Mouse (Mus musculus): Measurements from ENCODE around the gene Snx20. TPM values are rescaled to one million over a fixed set of nuclear protein-coding genes. Genes with fewer than 3 reads are reported as not detected.
A peak's percentile ranks its signal among the peaks of the same experiment; 100 is the strongest.

Snx20 gene
- polyA plus RNA-seq, 1 experiment from 2014 or later: 0.74 TPM

GRCm38 (mm10) chr8:88630225-88630624 is 5.7 kb downstream of the Snx20 start:
- Histone ChIP-seq H3K4me3 (ENCODE audit: low read depth, low read length) (no peak overlapping the region), H3K27me3 (ENCODE audit: control insufficient read depth, insufficient read depth, low read length) (peaks cover 8% of the 10 kb centered on the region), H3K36me3 (ENCODE audit: control insufficient read depth, insufficient read depth, low read length) (no peaks in the 10 kb centered on the region), H3K9me3 (ENCODE audit: control insufficient read depth, low read length) (no peaks in the 10 kb centered on the region), H3K9ac (ENCODE audit: low read length) (no peak overlapping the region), H3K4me1 (ENCODE audit: control insufficient read depth, insufficient read depth, low read length) (peaks cover 3% of the 10 kb centered on the region; the same call in 1 of the 2 replicates), H3K27ac (ENCODE audit: low read depth, low read length) (no peak overlapping the region), H3K4me2 (no peak overlapping the region)
- 85% methylated on average over 4 of the region's 4 CpGs for WGBS
- ATAC-seq (ENCODE audit: low FRiP score) (no peak), DNase-seq (ENCODE audit: low spot score, missing footprints) (peak; percentile 2)

GRCm38 (mm10) chr8:88628001-88628774 is 7.7 kb downstream of the Snx20 start:
- Histone ChIP-seq H3K4me3 (ENCODE audit: low read depth, low read length) (peak overlapping the region; percentile 53), H3K27me3 (ENCODE audit: control insufficient read depth, insufficient read depth, low read length) (peaks cover 8% of the 10 kb centered on the region), H3K4me2 (peak overlapping the region; percentile 93), H3K27ac (ENCODE audit: low read depth, low read length) (no peak overlapping the region), H3K36me3 (ENCODE audit: control insufficient read depth, insufficient read depth, low read length) (no peaks in the 10 kb centered on the region), H3K9me3 (ENCODE audit: control insufficient read depth, low read length) (no peaks in the 10 kb centered on the region), H3K4me1 (ENCODE audit: control insufficient read depth, insufficient read depth, low read length) (peaks cover 3% of the 10 kb centered on the region; the same call in 1 of the 2 replicates), H3K9ac (ENCODE audit: low read length) (peak overlapping the region; percentile 80)
- WGBS: 62% methylated on average over 14 of the region's 14 CpGs
- DNase-seq (ENCODE audit: low spot score, missing footprints) (no peak), ATAC-seq (ENCODE audit: low FRiP score) (no peak)

- DNase-seq (ENCODE audit: low spot score, missing footprints) (peak; percentile 98), ATAC-seq (ENCODE audit: low FRiP score) (peak; percentile 88)
- peaks cover 3% of the 10 kb centered on the region; the same call in 1 of the 2 replicates for H3K4me1 ChIP-seq (ENCODE audit: control insufficient read depth, insufficient read depth, low read length)
- no peaks in the 10 kb centered on the region for H3K9me3 ChIP-seq (ENCODE audit: control insufficient read depth, low read length)
- H3K4me3 ChIP-seq (ENCODE audit: low read depth, low read length): peak overlapping the region; percentile 53
- no peak overlapping the region for H3K27ac ChIP-seq (ENCODE audit: low read depth, low read length)
- peaks cover 8% of the 10 kb centered on the region for H3K27me3 ChIP-seq (ENCODE audit: control insufficient read depth, insufficient read depth, low read length)
- H3K36me3 ChIP-seq (ENCODE audit: control insufficient read depth, insufficient read depth, low read length): no peaks in the 10 kb centered on the region
- peak overlapping the region; percentile 93 for H3K4me2 ChIP-seq
- peak overlapping the region; percentile 80 for H3K9ac ChIP-seq (ENCODE audit: low read length)
- WGBS: under 1% methylated on average over 105 of the region's 105 CpGs
These were observed 8.5 kb downstream of the Snx20 start for GRCm38 (mm10) chr8:88627265-88627991.

- ATAC-seq (ENCODE audit: low FRiP score): no peak
- no peak overlapping the region for H3K27ac ChIP-seq (ENCODE audit: low read depth, low read length)
- peak overlapping the region; percentile 93 for H3K4me2 ChIP-seq
- no peaks in the 10 kb centered on the region for H3K36me3 ChIP-seq (ENCODE audit: control insufficient read depth, insufficient read depth, low read length)
- H3K4me3 ChIP-seq (ENCODE audit: low read depth, low read length): peak overlapping the region; percentile 53
- H3K9me3 ChIP-seq (ENCODE audit: control insufficient read depth, low read length): no peaks in the 10 kb centered on the region
- peaks cover 8% of the 10 kb centered on the region for H3K27me3 ChIP-seq (ENCODE audit: control insufficient read depth, insufficient read depth, low read length)
- DNase-seq (ENCODE audit: low spot score, missing footprints): no peak
- peaks cover 3% of the 10 kb centered on the region; the same call in 1 of the 2 replicates for H3K4me1 ChIP-seq (ENCODE audit: control insufficient read depth, insufficient read depth, low read length)
- peak overlapping the region; percentile 80 for H3K9ac ChIP-seq (ENCODE audit: low read length)
- 12% methylated on average over 19 of the region's 19 CpGs for WGBS
These were observed 9.0 kb downstream of the Snx20 start for GRCm38 (mm10) chr8:88626940-88627264.

- Histone ChIP-seq H3K27ac (ENCODE audit: low read depth, low read length) (no peak overlapping the region), H3K27me3 (ENCODE audit: control insufficient read depth, insufficient read depth, low read length) (peaks cover 8% of the 10 kb centered on the region), H3K9me3 (ENCODE audit: control insufficient read depth, low read length) (no peaks in the 10 kb centered on the region), H3K4me3 (ENCODE audit: low read depth, low read length) (no peak overlapping the region), H3K4me2 (no peak overlapping the region), H3K36me3 (ENCODE audit: control insufficient read depth, insufficient read depth, low read length) (no peaks in the 10 kb centered on the region), H3K9ac (ENCODE audit: low read length) (no peak overlapping the region; the same call in 1 of the 2 replicates), H3K4me1 (ENCODE audit: control insufficient read depth, insufficient read depth, low read length) (peaks cover 3% of the 10 kb centered on the region; the same call in 1 of the 2 replicates)
- ATAC-seq (ENCODE audit: low FRiP score) (no peak), DNase-seq (ENCODE audit: low spot score, missing footprints) (no peak)
- 80% methylated on average over 3 of the region's 3 CpGs for WGBS
These were observed 9.5 kb downstream of the Snx20 start for GRCm38 (mm10) chr8:88626433-88626832.

- Histone ChIP-seq H3K27me3 (ENCODE audit: control insufficient read depth, insufficient read depth, low read length) (peaks cover 8% of the 10 kb centered on the region), H3K4me1 (ENCODE audit: control insufficient read depth, insufficient read depth, low read length) (peaks cover 3% of the 10 kb centered on the region; the same call in 1 of the 2 replicates), H3K36me3 (ENCODE audit: control insufficient read depth, insufficient read depth, low read length) (no peaks in the 10 kb centered on the region), H3K4me2 (no peak overlapping the region), H3K9ac (ENCODE audit: low read length) (no peak overlapping the region), H3K27ac (ENCODE audit: low read depth, low read length) (no peak overlapping the region), H3K4me3 (ENCODE audit: low read depth, low read length) (no peak overlapping the region), H3K9me3 (ENCODE audit: control insufficient read depth, low read length) (no peaks in the 10 kb centered on the region)
- WGBS: 77% methylated on average over 3 of the region's 3 CpGs
- ATAC-seq (ENCODE audit: low FRiP score) (no peak), DNase-seq (ENCODE audit: low spot score, missing footprints) (no peak)
These were observed 11.7 kb downstream of the Snx20 start for GRCm38 (mm10) chr8:88624276-88624675.

- H3K9ac ChIP-seq (ENCODE audit: low read length): no peak overlapping the region
- H3K27ac ChIP-seq (ENCODE audit: low read depth, low read length): no peak overlapping the region
- no peaks in the 10 kb centered on the region for H3K36me3 ChIP-seq (ENCODE audit: control insufficient read depth, insufficient read depth, low read length)
- peaks cover 3% of the 10 kb centered on the region; the same call in 1 of the 2 replicates for H3K4me1 ChIP-seq (ENCODE audit: control insufficient read depth, insufficient read depth, low read length)
- no peak overlapping the region for H3K4me2 ChIP-seq
- H3K9me3 ChIP-seq (ENCODE audit: control insufficient read depth, low read length): no peaks in the 10 kb centered on the region
- H3K4me3 ChIP-seq (ENCODE audit: low read depth, low read length): no peak overlapping the region
- 81% methylated on average over 3 of the region's 3 CpGs for WGBS
- DNase-seq (ENCODE audit: low spot score, missing footprints): no peak
- peaks cover 6% of the 10 kb centered on the region for H3K27me3 ChIP-seq (ENCODE audit: control insufficient read depth, insufficient read depth, low read length)
- no peak for ATAC-seq (ENCODE audit: low FRiP score)
These were observed 12.6 kb downstream of the Snx20 start for GRCm38 (mm10) chr8:88623351-88623750.

- Histone ChIP-seq H3K4me2 (no peak overlapping the region), H3K9me3 (ENCODE audit: control insufficient read depth, low read length) (no peaks in the 10 kb centered on the region), H3K4me3 (ENCODE audit: low read depth, low read length) (no peak overlapping the region), H3K4me1 (ENCODE audit: control insufficient read depth, insufficient read depth, low read length) (no peaks in the 10 kb centered on the region), H3K36me3 (ENCODE audit: control insufficient read depth, insufficient read depth, low read length) (no peaks in the 10 kb centered on the region), H3K27me3 (ENCODE audit: control insufficient read depth, insufficient read depth, low read length) (peaks cover 5% of the 10 kb centered on the region), H3K27ac (ENCODE audit: low read depth, low read length) (no peak overlapping the region), H3K9ac (ENCODE audit: low read length) (no peak overlapping the region)
- DNase-seq (ENCODE audit: low spot score, missing footprints): peak; percentile 97
- no peak for ATAC-seq (ENCODE audit: low FRiP score)
- WGBS: 2% methylated on average over 8 of the region's 8 CpGs
These were observed 14.5 kb downstream of the Snx20 start for GRCm38 (mm10) chr8:88621408-88621807.

GRCm38 (mm10) chr8:88620931-88621330 is 15.0 kb downstream of the Snx20 start:
- DNase-seq (ENCODE audit: low spot score, missing footprints) (no peak), ATAC-seq (ENCODE audit: low FRiP score) (no peak)
- H3K9me3 ChIP-seq (ENCODE audit: control insufficient read depth, low read length): no peaks in the 10 kb centered on the region
- no peaks in the 10 kb centered on the region for H3K4me1 ChIP-seq (ENCODE audit: control insufficient read depth, insufficient read depth, low read length)
- no peak overlapping the region for H3K9ac ChIP-seq (ENCODE audit: low read length)
- H3K4me3 ChIP-seq (ENCODE audit: low read depth, low read length): no peak overlapping the region
- 76% methylated on average over 5 of the region's 5 CpGs for WGBS
- H3K27ac ChIP-seq (ENCODE audit: low read depth, low read length): no peak overlapping the region
- no peak overlapping the region for H3K4me2 ChIP-seq
- peaks cover 3% of the 10 kb centered on the region for H3K27me3 ChIP-seq (ENCODE audit: control insufficient read depth, insufficient read depth, low read length)
- H3K36me3 ChIP-seq (ENCODE audit: control insufficient read depth, insufficient read depth, low read length): no peaks in the 10 kb centered on the region

Measured in midbrain, embryonic 11.5 days (tissue).